Mouse (Mus musculus) liver, adult 2 months (tissue): ENCODE data around the gene Men1. TPM values are rescaled to one million over a fixed set of nuclear protein-coding genes. Genes with fewer than 3 reads are reported as not detected.

Experiments used
- DNase-seq: peaks from one replicate; pipeline ENCODE4 v3.0.0-alpha.2; 2011; ENCODE audit warnings: low read depth, low spot score; ENCODE audit errors: extremely low read depth
- H3K27ac ChIP-seq: fragments of 200-500 bp; replicated peaks from 2 replicates; pipeline ENCODE4 v1.5.1; 2012; ENCODE audit warnings: low read depth, mild to moderate bottlenecking, control low read depth, inconsistent platforms, low read length; ENCODE audit not compliant: insufficient read depth
- H3K27me3 ChIP-seq: fragments of 200-500 bp; 2 replicates; pipeline ENCODE4 v1.6.1; 2012; ENCODE audit warnings: mild to moderate bottlenecking, moderate library complexity, low read length, inconsistent platforms; ENCODE audit not compliant: control insufficient read depth, insufficient read depth
- H3K36me3 ChIP-seq: fragments of 200-500 bp; 2 replicates; pipeline ENCODE4 v1.6.1; 2012; ENCODE audit warnings: low read length, inconsistent platforms; ENCODE audit not compliant: control insufficient read depth, insufficient read depth
- H3K4me1 ChIP-seq: fragments of 200-500 bp; 2 replicates; pipeline ENCODE4 v1.6.1; 2011; ENCODE audit warnings: low read length; ENCODE audit not compliant: control insufficient read depth, insufficient read depth
- H3K4me3 ChIP-seq: fragments of 200-500 bp; 2 replicates; pipeline ENCODE4 v1.5.1; 2011; ENCODE audit warnings: low read depth, mild to moderate bottlenecking, control low read depth, low read length, moderate library complexity; ENCODE audit not compliant: insufficient read depth
- H3K79me2 ChIP-seq: fragments of 200-500 bp; 2 replicates; pipeline ENCODE4 v1.6.1; 2012; ENCODE audit warnings: inconsistent platforms, mild to moderate bottlenecking, low read length, moderate library complexity; ENCODE audit not compliant: control insufficient read depth, insufficient read depth
- H3K9ac ChIP-seq: fragments of 200-500 bp; 2 replicates; pipeline ENCODE4 v1.6.1; 2012; ENCODE audit warnings: low read depth, mild to moderate bottlenecking, control low read depth, inconsistent platforms, low read length
- CTCF ChIP-seq: fragments of 200-500 bp; IDR thresholded peaks from 2 replicates; pipeline ENCODE4 v1.5.1; 2011; ENCODE audit warnings: low read depth, low read length, control low read depth
- POLR2A ChIP-seq: fragments of 200-500 bp; IDR thresholded peaks from 2 replicates; pipeline ENCODE4 v1.6.1; 2011; ENCODE audit warnings: low read length, control low read depth; ENCODE audit not compliant: insufficient read depth; ENCODE audit errors: extremely low read depth
- WGBS: fragments of 180-500 bp; shearing (Covaris S2); methylation state at CpG from one replicate; pipeline ENCODE4 v1.1.7; 2018; 5-methylcytosine and 5-hydroxymethylcytosine counted together
- polyA plus RNA-seq: library from polyadenylated mRNA; depleted of rRNA; stranded (reverse); fragments of >200 nt; gene quantifications from 2 replicates; pipeline ENCODE4 v1.2.3, GENCODE M21; 2012
- total RNA-seq: library from RNA; depleted of rRNA; stranded (reverse); fragments of >200 nt; gene quantifications from 2 replicates; pipeline ENCODE4 v1.2.3, GENCODE M21; 2014

The Men1 gene
- total and polyA plus RNA-seq, 2 experiments: 9.3 to 29.4 TPM

DNA sequence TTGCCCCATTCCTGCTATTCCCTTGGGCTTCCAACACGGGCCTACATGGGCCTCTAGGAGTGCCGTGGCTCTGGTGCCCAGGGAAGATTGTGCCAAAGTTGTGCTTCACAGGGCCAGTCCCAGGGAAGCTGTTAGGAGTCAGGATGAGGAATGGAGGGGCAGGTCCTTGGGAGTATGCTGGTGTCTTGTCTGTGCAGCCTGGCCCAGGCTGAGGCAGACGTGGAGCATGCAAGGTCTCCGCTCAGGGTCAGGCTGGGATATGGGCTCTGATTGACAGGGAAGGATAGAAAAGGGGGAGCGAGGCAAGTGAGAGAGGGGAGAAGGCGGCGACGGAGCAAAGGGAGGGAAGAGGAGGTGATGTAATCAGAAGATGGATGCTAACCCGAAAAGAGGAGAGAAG, 10.0 kb upstream of the Men1 start:
- no peaks in the 10 kb centered on the region for H3K4me1 ChIP-seq
- H3K4me3 ChIP-seq: no peak overlapping the region
- no peak for DNase-seq
- 92% methylated on average over 9 of the region's 9 CpGs for WGBS
- H3K36me3 ChIP-seq: peaks cover 3% of the 10 kb centered on the region; the same call in 1 of the 2 replicates
- H3K27me3 ChIP-seq: no peaks in the 10 kb centered on the region
- no peak overlapping the region for H3K27ac ChIP-seq
- TF ChIP-seq CTCF: no peak
- no peak for TF ChIP-seq POLR2A
- H3K9ac ChIP-seq: no peak overlapping the region
- no peaks in the 10 kb centered on the region for H3K79me2 ChIP-seq

DNA sequence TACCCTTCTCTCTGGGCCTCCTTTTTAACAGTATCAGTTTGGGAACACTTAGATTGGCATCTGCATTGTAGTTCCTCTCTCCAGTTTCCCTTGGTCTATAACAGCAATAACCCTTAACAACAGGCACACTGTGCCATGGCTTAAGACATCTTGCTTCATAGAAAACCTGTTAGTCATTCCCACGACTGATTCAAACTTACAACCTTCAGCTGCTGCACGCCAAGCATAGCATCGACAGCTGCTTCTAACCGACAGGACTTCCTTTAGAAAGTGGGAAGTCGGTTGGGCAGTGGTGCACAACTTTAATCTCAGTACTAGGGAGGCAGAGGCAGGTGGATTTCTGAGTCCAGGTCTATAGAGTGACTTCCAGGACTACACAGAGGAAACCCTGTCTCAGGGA, 3.6 kb upstream of the Men1 start:
- H3K27me3 ChIP-seq: no peaks in the 10 kb centered on the region
- H3K4me1 ChIP-seq: peaks cover 10% of the 10 kb centered on the region
- DNase-seq: no peak
- no peak overlapping the region for H3K4me3 ChIP-seq
- no peak overlapping the region for H3K27ac ChIP-seq
- H3K79me2 ChIP-seq: peaks cover 3% of the 10 kb centered on the region; the same call in 1 of the 2 replicates
- 61% methylated on average over 5 of the region's 5 CpGs for WGBS
- no peaks in the 10 kb centered on the region for H3K36me3 ChIP-seq
- no peak overlapping the region for H3K9ac ChIP-seq
- TF ChIP-seq CTCF (no peak), POLR2A (no peak)

- DNase-seq: peak; percentile 83
- Histone ChIP-seq H3K27me3 (no peaks in the 10 kb centered on the region), H3K9ac (peak overlapping the region; percentile 56; the same call in 1 of the 2 replicates), H3K79me2 (peaks cover 3% of the 10 kb centered on the region; the same call in 1 of the 2 replicates), H3K36me3 (no peaks in the 10 kb centered on the region), H3K4me3 (peak overlapping the region; percentile 10; the same call in 1 of the 2 replicates), H3K27ac (peak overlapping the region; percentile 77), H3K4me1 (peaks cover 10% of the 10 kb centered on the region)
- 10% methylated on average over 13 of the region's 13 CpGs for WGBS
- TF ChIP-seq POLR2A (no peak), CTCF (peak; percentile 48)
These were observed 2.9 kb upstream of the Men1 start for GRCm38 (mm10) chr19:6331719-6332516.

GRCm38 (mm10) chr19:6333761-6334595, 801 bp upstream of the Men1 start:
- no peak for DNase-seq
- Histone ChIP-seq H3K9ac (peak overlapping the region; percentile 63), H3K27me3 (no peaks in the 10 kb centered on the region), H3K27ac (peak overlapping the region; percentile 92), H3K79me2 (peaks cover 3% of the 10 kb centered on the region; the same call in 1 of the 2 replicates), H3K4me3 (no peak overlapping the region), H3K36me3 (peaks cover 4% of the 10 kb centered on the region; the same call in 1 of the 2 replicates), H3K4me1 (peaks cover 10% of the 10 kb centered on the region)
- WGBS: 72% methylated on average over 9 of the region's 9 CpGs
- TF ChIP-seq CTCF (no peak), POLR2A (no peak)

- Histone ChIP-seq H3K27ac (peak overlapping the region; percentile 20; the same call in 1 of the 2 replicates), H3K4me3 (peak overlapping the region; percentile 79), H3K36me3 (peaks cover 4% of the 10 kb centered on the region; the same call in 1 of the 2 replicates), H3K9ac (peak overlapping the region; percentile 93), H3K4me1 (peaks cover 10% of the 10 kb centered on the region), H3K27me3 (no peaks in the 10 kb centered on the region), H3K79me2 (peaks cover 3% of the 10 kb centered on the region; the same call in 1 of the 2 replicates)
- 1% methylated on average over 25 of the region's 25 CpGs for WGBS
- TF ChIP-seq CTCF (no peak), POLR2A (no peak)
- DNase-seq: no peak
These were observed 664 bp downstream of the Men1 start for GRCm38 (mm10) chr19:6335458-6335827.
